Mouse (Mus musculus): ENCODE measurements around the gene Plekhh3. TPM values are rescaled to one million over a fixed set of nuclear protein-coding genes. Genes with fewer than 3 reads are reported as not detected.

Plekhh3 gene
- total RNA-seq, 2 experiments from 2014 or later, result 18.4 to 24.0 TPM

DNA sequence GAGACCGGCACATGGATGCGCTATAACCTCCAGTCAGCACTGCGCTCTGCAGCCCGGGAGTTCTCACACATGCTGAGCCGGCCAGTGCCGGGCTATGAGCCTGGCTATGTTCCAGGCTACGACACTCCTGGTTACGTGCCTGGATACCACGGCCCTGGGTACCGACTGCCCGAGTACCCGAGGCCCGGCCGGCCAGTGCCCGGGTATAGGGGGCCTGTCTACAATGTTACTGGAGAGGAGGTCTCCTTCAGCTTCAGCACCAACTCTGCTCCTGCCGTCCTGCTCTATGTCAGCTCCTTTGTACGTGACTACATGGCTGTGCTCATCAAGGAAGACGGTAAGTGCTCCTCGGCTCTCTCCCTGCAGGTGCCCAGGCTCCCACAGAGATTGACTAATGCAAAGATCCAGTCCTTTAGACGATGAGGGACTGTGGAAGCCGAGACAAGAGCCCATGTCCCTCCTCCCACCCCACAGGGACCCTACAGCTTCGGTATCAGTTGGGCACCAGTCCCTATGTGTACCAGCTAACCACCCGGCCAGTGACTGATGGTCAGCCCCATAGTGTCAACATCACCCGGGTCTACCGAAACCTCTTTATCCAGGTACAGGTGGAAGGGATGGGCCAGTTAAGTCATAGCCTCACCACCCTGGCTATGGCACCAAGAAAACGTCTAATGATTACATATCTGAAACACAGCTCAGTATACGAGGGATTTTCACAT is 15.5 kb upstream of the Plekhh3 start:
- no peak for DNase-seq

DNA sequence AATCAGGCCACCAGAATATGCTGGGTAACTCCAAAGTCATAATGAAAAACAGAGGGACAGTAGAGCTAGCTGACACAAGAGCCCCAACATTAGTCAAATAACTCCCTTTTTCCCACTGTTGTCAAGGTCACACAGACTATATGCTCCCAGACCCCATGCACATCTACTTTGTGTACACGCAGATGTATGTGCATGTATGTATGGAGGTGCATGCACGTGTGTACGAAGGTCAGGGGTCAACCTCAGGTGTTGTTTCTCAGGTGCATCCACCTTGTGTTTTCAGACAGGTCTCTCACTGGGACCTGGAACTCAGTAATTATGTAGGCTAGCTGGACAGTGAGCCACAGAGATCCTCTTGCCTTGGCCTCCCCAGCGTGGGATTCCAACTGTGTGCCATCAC is 14.3 kb upstream of the Plekhh3 start:
- DNase-seq, result no peak

DNA sequence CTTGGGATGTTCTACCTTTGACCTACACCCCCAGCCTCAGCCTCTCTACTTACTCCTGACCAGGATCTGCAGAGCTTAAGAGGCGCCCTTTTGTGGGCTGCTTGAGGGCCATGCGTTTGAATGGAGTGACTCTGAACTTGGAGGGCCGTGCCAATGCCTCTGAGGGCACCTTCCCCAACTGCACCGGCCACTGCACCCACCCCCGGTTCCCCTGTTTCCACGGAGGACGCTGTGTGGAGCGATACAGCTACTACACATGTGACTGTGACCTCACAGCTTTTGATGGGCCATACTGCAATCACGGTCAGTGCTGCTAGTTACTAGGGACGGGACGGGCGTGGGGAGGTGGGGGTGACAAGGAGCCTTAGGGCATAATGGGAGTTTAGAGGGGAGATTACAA is 13.8 kb upstream of the Plekhh3 start:
- no peak for DNase-seq

DNA sequence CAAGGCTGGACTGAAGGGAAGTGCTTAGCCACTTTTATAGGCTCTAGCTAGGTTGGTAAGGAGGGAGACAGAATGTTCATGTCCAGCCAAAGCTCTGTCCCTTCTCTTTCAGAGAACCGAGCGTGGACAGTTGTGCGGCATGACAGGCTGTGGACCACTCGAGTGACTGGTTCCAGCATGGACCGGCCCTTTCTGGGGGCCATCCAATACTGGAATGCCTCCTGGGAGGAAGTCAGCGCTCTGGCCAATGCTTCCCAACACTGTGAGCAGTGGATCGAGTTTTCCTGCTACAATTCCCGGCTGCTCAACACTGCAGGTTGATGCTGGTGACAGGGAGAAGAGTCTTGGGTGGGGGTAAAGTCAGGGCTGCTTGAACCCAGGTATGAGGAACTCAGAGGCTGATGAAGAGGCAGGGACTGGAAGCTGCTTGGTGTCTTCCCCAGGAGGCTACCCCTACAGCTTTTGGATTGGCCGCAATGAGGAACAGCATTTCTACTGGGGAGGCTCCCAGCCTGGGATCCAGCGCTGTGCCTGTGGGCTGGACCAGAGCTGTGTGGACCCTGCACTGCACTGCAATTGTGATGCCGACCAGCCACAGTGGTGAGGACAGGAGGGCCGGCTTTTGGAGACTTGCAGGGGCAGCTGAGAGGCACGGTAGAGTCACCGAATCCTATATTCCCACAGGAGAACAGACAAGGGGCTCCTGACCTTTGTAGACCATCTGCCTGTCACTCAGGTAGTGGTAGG is 11.8 kb upstream of the Plekhh3 start:
- DNase-seq, result no peak

DNA sequence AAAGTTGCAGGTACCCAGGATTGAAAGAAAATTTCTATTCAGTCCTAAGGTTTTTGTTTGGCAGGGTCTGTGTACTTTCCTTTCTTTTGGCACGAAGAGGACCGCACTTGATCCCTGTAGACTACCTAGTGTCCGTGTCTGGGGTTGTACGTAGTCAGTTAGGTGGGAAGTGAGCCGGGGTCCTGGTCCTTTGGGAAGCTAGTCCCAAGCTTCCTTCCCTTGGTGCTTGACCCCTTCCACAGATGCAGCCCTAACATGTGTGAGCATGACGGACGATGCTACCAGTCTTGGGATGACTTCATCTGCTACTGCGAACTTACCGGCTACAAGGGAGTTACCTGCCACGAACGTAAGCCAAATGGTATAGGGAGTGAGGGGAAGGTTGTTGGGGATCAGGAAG is 10.8 kb upstream of the Plekhh3 start:
- DNase-seq, result no peak

DNA sequence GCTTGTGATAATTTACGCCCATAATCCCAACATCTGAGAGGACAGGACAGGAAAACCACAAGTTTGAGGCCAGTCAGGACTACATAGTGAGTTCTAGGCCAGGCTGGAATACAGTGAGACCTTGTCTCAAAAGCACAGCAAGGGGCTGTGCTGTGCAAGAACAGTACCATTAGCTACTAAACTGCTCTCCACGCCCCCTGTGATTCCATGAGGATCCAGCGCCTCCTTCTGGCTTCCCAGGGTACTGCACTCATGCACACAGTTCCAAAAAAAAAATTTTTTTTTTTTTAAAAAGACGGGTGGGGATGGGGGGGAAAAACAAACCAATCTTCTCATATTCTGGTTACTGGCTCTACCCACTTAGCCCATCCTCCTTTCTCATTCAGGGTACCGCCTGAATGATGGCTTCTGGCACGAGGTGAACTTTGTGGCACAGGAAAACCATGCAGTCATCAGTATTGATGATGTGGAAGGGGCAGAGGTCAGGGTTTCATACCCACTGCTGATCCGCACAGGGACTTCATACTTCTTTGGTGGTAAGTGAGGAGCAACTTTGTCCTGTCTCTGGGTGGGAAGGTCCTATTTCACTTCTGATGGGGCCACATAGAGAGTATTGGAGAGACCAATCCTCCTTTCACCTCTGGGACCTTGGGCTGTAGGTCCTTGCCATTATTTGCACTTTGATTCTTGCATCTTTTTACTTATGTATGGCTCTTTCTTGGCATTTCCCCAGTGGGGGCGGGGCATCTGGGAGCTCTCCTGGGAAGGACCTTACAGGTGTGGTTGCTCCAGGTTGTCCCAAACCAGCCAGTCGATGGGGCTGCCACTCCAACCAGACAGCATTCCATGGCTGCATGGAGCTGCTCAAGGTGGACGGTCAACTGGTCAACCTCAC is 9.9 kb upstream of the Plekhh3 start:
- DNase-seq, result no peak

DNA sequence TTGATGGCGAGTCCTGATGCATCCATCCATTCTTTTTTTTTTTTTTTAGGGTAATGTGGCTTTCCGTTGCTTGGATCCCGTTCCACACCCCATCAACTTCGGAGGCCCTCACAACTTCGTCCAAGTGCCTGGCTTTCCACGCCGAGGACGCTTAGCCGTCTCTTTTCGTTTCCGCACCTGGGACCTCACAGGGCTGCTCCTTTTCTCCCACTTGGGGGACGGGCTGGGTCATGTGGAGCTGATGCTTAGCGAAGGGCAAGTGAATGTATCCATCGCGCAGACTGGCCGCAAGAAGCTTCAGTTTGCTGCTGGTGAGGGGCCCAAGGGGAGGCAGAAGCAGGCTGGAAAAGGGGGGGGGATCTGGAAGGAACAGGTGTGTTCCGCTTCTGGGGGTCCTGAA is 9.1 kb upstream of the Plekhh3 start:
- DNase-seq, result no peak

DNA sequence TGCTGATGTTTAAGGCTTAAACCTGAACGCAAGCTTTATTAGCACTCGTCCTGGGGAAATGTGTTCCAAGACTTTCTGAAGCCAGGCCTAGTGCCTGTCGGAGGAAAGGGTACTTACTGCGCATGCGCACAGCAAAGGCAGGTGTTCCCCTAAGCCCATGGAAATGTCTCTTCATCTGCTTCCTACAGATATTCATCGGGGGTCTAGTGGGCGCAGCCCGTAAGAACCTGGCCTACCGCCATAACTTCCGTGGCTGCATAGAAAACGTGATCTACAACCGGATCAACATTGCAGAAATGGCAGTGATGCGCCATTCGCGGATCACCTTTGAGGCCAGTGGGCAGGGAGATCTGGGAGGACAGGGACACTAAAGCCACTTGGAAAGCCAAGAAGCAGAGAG is 8.2 kb upstream of the Plekhh3 start:
- no peak for DNase-seq

DNA sequence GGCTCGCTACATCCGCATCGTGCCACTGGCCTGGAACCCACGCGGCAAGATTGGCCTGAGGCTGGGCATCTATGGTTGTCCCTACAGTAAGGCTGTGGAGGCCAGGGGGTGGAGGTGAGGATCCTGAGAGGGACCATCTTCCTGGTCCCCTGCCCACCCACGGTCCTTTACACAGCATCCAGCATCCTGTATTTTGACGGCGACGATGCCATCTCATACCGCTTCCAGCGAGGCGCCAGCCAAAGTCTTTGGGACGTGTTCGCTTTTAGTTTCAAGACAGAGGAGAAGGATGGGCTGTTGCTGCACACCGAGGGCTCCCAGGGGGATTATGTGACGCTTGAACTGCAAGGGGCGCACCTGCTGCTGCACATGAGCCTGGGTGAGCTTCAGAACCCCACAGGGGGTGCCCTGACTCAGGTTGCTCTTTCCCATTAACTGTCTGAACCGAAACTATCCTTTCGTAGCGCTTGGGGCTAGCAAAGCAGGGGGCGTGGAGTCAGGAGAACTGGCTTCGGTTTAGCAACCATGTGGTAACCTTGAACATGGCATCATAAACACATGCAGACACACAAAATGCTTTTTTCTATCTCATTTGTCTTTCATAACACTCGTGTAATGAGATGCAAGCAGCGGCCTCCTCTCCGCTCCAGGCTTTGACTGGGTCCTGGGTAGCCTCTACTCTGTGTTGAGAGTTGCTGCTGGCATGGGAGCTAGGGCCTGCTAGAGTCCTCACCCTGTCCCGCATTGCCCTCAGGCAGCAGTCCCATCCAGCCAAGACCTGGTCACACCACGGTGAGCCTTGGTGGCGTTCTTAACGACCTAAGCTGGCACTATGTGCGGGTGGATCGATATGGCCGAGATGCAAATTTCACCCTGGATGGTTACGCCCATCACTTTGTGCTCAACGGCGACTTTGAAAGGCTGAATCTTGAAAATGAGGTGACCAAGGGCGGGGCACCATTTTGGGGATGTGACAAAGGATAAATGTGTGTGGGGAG is 7.2 kb upstream of the Plekhh3 start:
- DNase-seq, result no peak

DNA sequence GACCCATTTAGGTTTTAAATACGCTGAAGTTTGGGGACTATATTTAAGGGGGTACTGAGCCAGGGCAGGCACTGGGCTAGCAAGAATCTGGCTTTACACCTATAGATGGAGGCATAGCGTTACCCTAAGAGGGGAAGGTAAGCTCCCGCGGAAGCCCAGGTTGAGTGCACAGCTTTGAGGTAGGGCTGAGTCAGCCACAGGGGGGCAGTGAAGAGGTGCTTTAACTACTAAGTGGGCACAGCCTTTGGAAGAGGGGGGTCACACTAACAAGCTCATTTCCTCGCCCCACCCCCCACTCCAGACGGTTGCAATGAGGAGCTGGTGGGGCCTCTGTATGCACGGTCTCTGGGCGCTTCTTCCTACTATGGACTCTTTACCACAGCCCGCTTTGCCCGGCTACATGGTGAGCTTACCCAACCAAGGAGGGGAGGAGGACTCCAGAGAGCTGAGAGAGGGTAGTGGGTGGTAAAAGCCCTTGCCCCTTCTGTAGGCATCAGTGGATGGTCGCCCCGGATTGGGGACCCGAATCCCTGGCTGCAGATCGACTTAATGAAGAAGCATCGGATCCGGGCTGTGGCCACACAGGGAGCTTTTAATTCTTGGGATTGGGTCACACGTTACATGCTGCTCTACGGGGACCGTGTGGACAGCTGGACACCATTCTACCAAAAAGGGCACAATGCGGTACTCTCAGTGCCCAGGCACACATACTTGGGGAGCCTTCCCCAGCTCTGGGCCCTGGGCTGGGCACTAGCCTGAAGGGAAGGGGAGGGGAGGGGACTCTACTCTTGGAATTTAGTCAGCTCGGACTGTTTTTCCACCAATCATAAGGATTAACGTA is 6.0 kb upstream of the Plekhh3 start:
- no peak for DNase-seq

DNA sequence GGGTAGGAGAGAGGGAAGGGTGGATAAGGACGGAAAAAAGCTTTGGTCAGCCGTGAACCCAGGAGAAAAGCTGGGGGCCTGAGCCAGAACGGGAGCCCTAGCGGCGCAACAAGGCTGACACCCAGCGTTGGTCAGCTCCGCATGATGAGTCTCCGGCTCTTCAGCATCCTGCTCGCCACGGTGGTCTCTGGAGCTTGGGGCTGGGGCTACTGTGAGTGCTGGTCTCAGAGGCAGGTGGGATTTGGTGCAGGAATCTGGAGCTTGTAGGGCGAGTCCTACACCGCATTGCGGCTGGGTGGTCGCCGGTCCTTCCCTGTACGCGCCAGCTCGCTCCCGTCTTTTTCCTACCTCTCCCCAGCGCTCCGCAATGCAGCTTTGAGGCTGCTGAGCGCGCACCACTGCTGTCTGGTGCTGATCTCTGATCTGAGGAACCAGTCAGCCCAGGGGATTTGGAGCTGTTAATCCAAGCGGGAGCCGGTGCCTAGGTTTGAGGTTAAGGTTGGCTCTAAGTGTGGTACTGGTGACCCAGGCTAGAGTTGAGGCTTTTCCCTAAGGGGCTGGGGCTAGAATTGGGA is 5.1 kb upstream of the Plekhh3 start:
- no peak for DNase-seq

DNA sequence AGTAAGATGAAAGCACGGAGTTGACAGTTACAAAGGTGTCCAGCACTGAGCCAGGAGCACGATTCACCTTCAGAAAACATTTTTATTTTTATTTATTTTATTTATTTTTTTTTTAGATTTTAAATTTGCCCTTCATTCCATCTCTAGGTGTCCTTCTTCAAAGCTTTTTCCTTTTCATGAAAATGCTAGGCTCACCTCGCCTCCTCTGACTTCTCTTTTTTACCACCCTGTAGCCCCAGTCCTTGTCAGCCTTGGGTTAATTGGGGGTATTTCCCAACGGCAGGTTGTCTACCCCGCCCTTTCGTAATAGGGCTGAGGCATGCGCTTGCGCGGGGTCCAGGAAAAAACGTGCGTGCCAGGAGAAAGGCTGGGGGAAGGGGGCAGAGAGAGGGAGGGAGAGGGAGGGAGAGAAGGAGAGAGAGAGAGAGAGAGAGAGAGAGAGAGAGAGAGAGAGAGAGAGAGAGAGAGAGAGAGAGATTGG is 4.5 kb upstream of the Plekhh3 start:
- no peak for DNase-seq

DNA sequence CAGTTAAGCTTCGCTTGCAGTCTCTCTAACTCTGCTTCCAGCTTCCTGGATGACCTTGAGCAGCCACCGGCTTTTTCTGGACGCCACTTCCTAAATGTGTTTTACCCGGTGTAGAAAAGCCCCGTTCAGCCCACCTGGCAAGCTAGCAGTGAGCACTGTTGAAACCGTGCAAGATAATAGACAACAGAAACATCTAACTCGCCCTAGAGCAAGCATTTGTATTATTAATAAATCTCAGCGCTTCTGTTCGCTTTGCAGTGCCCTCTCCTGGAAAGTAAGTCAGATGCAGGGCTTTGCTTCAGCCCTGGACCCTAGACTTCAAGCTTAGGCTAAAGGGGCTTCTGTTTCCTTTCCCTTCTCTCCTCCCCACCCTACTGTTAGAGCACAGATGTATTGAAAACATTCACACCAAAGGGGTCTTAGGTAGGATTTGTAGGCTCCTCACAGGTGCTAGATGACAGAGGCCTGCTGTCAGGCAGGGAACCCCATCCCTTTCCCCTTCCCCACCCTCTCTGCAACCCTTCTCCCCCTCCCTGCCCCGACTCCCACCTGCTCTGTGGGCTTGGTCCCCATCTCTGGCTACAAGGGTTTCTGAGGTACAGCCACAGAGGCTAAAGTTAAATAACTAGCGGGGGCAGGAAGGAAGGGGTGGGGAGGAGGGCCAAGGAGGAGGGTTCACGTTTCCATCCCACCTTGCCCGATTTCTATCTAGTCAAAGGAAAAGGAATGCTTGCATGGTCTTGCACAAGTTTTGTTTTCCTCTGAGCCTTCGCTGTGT is 3.9 kb upstream of the Plekhh3 start, which contains the start of gene Ccr10:
Ccr10 (minus strand) TSS at position 593 of the 778 bp plus-strand sequence.
- DNase-seq, result no peak

DNA sequence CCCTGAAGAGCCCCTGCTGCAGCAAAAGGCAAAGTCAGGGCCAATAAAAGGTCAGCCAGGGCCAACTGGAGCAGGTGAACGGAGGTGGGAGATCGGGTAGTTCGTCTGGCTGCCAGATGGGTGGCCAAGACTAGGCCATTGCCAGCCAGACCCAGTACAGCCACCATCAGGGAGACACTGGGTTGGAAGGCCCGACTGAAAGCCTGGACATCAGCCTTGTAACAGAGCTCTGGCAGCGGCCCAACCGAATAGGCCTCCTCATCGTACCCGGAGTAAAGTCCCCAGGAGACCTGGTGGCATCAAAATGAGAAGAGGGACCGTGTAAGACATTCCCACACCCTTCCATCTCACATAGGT is 3.2 kb upstream of the Plekhh3 start:
- no peak for DNase-seq

DNA sequence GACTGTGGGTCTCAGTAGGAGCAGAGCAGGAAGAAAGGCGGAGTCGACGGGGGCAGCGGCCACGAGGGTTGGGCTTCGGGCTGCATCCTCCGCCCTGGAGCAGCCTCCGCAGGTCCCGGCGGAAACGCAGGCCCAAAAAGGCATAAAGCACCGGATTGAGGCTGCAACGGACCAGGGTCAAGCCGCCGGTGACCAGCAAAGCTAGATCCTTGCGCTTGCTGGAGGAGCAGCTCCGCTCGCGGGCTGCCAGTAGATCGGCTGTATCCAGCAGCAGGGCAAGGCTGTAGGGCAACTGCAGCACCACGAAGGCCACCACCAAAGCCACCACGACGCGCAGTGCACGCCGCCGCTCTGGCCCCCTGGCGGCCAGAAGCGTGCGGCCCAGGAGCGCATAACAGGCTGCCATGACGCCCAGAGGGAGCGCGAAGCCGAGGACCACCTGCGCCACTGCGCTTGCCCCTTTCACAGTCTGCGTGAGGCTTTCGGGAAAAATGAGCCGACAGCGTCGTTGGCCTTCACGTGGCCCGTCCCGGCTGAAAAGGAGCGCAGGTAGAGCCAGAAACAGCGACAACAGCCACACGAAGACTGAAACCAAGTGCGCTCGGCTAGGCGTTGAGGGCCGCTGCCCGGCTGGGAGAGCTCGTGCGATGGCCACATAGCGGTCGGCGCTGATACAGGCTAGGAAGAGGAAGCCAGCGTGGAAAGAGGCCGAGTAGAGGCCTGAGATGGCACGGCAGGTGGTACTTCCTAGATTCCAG is 2.7 kb upstream of the Plekhh3 start:
- DNase-seq, result peak; percentile 87

DNA sequence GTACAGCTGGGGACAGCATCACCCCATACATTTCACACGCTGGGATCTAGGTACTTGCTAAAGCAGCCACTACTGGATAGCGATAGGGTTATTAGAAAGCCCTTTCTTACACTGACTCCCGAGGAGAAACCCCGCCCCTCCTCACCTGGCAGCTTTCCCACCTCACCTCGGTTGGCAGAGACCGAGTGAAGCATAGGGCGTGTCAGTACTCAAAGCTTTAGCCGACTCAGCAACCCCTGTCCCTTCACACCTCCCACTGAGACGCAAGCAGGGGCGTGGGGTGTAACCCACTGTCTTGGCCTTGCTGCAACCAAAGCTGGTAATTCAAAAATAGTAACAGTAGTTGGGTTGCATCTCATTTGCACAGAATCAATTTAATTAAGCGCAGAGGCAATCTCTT is 2.0 kb upstream of the Plekhh3 start:
- DNase-seq, result no peak

DNA sequence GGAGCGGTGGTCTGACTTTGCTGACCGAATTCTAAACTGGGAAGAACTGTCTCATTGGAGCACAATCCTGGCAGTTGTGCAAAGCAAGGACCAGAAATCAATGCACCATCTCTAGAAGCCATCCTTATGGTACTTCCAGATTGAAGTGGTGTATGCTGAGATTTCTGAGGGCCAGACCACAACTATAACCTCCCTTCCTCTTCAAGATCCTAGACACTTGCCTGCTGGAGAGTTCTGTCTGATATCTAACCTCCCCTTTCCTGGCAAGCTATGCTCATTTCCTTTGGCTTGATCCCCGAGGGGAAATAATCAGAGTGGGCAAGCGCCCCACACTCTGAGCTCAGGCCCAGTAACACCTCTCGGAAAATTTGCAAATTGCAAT is 1.3 kb upstream of the Plekhh3 start:
- DNase-seq, result no peak

DNA sequence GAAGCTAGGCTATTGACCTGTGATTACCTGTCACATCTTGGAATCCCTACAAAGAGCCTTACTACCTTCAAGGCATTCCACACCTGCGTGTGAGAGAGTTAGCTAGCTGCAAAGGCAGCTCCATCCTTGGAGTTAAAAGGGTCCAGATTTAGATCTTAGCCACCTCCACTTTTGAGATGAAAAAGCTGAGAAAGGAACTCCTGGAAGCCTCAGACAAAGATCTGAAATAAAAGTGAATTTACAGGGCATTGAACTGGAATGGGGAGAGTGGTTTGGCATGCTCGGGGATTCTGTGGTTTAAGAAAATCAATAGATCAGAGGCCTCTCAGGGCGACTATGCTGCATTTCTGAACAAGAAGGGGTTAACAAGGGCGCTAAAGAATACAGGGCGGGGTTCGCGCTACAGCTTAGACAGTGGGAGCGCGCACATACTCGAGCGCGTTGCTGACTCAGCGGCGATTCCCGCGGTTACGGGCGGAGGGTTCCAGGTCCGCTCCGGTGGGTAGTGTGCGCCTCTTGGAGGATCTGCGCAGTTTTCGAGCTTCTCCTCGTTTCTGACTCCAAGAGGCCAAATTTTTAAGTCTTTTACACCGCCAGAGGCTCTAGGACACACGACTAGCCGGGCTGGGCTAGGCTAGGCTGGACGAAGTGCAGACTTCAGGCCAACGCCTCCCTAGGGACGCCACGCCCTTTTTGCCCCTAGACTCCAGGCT is 726 bp upstream of the Plekhh3 start:
- peak; percentile 65 for DNase-seq

Measured in gastrocnemius, postnatal 25 days (tissue).